Mouse (Mus musculus) ES-Bruce4 (cell line): ENCODE results near the gene Sdk2.

Experiments used
- CTCF ChIP-seq: IDR thresholded peaks from one replicate; pipeline ENCODE4 v1.8.1; 2011; ENCODE audit warnings: low read depth, low read length
- EP300 ChIP-seq: IDR thresholded peaks from 2 replicates; pipeline ENCODE4 v1.6.1; 2011; ENCODE audit warnings: low read depth, low read length; ENCODE audit not compliant: insufficient read depth
- POLR2A ChIP-seq: IDR thresholded peaks from one replicate; pipeline ENCODE4 v1.8.1; 2011; ENCODE audit warnings: low read length; ENCODE audit not compliant: insufficient read depth

DNA sequence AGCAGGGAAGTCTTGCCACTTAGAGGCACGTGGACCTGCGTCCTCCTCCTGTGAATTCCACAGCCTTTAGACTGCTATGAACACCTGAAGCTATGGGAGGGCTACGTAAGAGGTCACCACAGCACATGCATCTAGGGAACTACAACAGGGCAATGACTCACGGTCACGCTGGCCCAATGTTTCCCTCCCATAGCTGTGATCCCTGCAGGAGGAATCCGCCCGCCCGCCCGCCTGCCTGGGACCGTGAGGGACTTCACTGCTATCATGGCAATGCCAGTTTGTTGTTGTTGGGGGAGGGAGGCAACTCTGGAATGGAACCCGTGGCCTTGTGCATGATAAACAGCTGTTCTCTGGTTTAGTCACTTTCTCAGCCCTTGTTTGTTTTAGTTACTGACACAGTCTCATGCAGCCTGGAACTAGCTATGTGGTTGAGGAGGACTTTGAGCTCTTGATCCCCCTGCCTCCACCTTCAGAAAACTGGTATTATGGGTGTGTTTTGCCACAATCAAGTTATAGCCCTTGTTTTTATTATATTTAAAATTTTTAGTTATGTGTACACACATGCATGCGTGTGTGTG is 249.8 kb downstream of the Sdk2 start:
- TF ChIP-seq CTCF, result no peak
- TF ChIP-seq EP300, result no peak
- TF ChIP-seq POLR2A, result no peak
